Mouse (Mus musculus): ENCODE data around the gene Alg11.

- TF ChIP-seq CTCF (IDR thresholded peaks at IDR 0.05; ENCODE audit: low read depth) (no peak), EP300 (IDR thresholded peaks at IDR 0.05; ENCODE audit: low read depth) (no peak)
Measured at GRCm38 (mm10) chr8:22043706-22044105, 16.8 kb upstream of the Alg11 start.
